Mouse (Mus musculus) layer of hippocampus, postnatal 10 days (tissue): ENCODE measurements around the gene Tex44. TPM values are rescaled to one million over a fixed set of nuclear protein-coding genes. Genes with fewer than 3 reads are reported as not detected.
A peak's percentile ranks its signal among the peaks of the same experiment; 100 is the strongest.

Experiments used
- DNase-seq, 2 experiments: peaks; one replicate each; pipeline ENCODE4 v3.0.0; 2021; ENCODE audit warnings: low spot score in 2 of 2
- long read RNA-seq: library from polyadenylated mRNA; stranded (forward); transcript quantifications from one replicate; pipeline ENCODE4 v2.0.0, GENCODE M21; 2023
- total RNA-seq, 2 experiments: library from RNA; stranded (reverse); gene quantifications; 2 replicates each; pipeline ENCODE4 v1.2.3; 2021

The Tex44 gene
- total RNA-seq: not detected
- long read RNA-seq: 0 reads

- no peak for DNase-seq
Observed at GRCm38 (mm10) chr1:86426128-86426527, at the start of gene Tex44, which contains the start of gene Nmur1. Gene Tex44, plus strand, starts transcription at chr1:86426329. Gene Nmur1, minus strand, starts transcription at chr1:86426228.

- no peak for DNase-seq
Observed at GRCm38 (mm10) chr1:86376354-86376753, 49.8 kb upstream of the Tex44 start.

- DNase-seq: no peak
Observed at GRCm38 (mm10) chr1:86378662-86379061, 47.5 kb upstream of the Tex44 start.

GRCm38 (mm10) chr1:86379161-86379569 lies 47.0 kb upstream of the Tex44 start:
- no peak for DNase-seq

DNA sequence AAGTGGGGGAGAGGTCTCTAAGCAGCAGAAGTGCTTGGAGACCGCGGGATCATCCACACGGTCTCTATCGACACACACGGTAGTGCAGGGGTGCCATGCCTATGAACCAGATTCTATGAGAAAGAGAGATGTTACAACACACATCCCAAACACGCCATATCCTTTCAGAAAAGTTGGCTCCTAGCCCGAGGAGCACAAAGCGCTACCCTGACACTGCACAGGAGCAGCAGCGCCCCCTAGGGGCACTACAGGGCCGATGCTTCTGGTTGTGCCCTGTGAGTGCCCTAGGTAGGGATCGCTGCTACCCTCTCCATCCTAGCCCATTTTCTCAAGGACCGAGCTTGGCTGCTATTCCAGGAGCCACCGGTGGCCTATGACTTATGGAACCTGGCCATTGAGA lies 45.1 kb upstream of the Tex44 start:
- DNase-seq: peak; percentile 44 to 49

DNA sequence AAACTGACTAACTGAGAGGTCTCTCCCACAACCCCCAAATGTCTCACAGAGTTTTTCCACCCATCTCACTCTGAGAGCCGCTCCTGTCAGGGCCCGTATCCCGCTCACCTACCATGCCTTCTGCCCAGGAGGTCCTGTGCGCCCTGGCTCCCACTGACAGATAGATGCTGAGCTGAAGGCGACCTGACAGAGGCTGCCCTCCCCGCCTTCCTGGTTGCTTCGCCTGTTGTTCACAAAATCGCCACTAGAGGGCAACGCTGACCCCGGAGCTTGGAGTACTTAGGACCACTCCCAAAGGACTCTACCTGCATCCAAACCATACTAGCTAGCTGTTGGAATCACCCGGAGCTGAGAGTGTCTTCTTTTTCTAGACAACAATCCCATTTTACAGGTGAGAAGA lies 36.9 kb upstream of the Tex44 start:
- DNase-seq: peak; percentile 83 to 86

DNA sequence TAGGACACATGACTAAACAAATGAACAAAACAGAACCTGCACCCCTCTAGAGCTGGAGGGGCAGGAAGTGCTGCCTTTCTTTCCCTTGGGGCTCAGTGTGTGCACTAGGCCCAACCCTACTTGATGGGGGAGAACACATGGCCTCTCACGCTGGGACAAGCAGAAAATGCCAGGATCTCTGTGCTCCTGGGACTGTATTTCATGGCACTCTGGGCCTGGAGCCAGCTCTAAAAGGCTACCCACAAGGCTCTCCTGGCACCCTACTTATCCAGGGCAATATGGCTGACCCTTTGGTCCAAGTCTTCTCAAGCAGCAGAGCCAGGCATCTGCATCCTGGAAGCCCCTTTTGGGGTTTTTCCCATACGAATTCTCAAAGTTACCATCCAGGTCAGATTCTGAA lies 34.7 kb upstream of the Tex44 start:
- no peak for DNase-seq

GRCm38 (mm10) chr1:86393219-86393618 lies 32.9 kb upstream of the Tex44 start:
- no peak for DNase-seq

DNA sequence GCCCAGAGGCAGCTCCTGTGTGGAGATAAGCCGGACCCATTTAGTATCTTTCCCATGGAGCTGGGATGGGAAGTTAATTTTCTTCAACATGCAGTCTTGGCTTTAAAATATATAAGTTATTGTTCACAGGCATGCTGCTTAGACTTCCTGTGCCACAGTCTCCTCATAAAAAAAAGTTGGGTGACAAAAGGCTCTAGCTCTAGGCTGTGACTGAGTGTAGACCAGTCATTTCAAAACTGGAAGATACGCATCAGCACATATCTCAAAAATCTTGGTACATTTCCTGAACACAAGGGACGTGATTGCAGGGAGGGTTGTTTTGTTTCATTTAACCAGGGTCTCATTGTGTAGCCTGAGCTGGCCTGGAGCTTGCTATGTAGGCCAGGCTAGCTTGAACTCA lies 31.9 kb upstream of the Tex44 start:
- no peak for DNase-seq

- no peak for DNase-seq
Observed at GRCm38 (mm10) chr1:86395897-86396296, 30.2 kb upstream of the Tex44 start.

DNA sequence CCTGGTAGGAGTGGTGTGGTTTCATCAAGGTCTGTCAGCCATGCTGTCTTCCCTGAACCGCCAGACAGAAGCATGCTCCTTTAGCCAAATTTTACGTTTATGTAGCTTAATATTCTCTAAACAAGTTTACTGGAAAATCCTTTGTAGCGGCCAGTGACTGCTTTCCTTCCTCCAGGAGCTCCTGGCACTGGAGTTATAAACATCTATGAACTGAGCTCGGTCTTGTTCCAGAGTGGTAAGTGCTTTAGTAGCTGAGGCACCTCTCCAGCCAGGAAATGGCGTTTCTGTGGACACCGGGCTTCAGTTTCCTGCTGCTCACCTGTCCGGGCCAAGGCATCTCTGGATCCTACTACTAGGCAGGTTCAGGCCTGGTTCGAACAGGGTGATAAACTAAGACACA lies 28.5 kb upstream of the Tex44 start:
- DNase-seq: no peak

GRCm38 (mm10) chr1:86398222-86398621 lies 27.9 kb upstream of the Tex44 start:
- no peak for DNase-seq

- DNase-seq: no peak
Observed at GRCm38 (mm10) chr1:86399322-86399721, 26.8 kb upstream of the Tex44 start.

- no peak for DNase-seq
Observed at GRCm38 (mm10) chr1:86400096-86400754, 25.9 kb upstream of the Tex44 start.

DNA sequence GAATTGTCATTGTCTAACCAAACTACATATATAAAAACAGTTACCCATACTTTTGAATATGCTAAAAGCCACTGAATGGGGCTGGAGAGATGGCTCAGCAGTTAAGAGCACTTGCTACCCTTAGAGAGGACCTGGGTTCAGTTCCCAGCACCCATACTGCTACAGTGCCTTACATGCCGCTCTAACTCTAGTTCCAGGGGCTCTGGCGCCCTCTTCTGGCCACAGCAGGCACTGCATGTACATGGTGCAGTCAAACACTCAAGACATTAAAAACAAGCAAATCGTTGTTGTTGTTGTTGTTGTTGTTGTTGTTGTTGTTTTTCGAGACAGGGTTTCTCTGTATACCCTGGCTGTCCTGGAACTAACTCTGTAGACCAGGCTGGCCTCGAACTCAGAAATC lies 21.3 kb upstream of the Tex44 start:
- DNase-seq: no peak

DNA sequence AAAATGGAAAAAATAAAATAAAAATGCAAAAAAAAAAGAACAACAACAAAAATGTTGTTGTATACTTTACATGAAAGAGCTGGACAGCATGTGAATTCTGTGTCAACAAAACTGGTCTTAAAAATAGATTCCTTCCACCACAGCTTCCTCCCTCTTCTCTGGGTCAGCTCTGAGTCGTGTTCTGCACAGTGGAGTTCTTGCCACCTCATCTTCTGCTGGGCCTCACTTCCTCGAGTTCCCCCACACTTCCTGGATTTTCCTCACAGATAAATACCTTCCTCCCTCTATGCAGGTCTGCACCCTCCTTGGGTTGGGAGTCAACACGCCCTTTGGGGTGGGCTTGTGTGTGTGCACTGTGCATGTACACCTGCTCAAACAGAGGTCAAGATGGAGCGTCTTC lies 19.8 kb upstream of the Tex44 start:
- DNase-seq: no peak

DNA sequence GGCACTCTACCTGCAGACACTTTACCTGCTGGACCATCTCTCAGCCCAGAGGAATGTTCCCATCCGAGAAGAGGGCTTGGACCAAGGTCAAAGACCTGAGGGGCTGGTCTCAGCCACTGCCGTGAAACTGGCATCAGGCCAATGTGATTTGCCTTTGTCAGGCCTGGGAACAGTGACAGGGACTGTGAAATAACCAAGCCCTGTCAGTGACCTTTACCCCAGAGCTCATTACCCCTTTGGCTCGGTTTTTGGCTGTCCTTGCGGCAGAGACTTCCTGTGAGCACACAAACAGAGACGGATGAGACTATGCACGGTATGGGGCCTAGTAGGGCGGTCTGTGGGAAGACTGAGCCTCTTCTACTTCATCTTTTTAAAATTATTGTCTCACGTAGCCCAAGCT lies 19.2 kb upstream of the Tex44 start:
- DNase-seq: no peak

GRCm38 (mm10) chr1:86408515-86408914 lies 17.6 kb upstream of the Tex44 start:
- no peak for DNase-seq

GRCm38 (mm10) chr1:86409476-86409875 lies 16.7 kb upstream of the Tex44 start:
- DNase-seq: no peak

DNA sequence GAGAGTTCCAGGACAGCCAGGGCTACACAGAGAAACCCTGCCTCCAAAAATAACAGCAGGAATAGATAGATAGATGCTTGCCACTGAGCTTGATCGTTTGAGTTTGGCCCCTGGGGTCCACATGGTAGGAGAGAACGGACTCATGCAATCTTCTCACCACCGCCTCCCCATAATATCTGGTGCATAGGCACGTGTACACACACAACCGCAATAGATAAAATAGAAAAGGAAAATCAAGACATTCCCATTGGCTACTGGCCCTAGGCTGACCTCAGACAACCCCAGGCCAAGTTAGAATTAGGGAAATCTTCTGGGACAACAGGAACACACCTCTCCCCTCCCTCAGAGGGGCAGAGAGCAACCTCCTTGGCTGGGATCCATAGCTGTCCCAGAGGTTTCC lies 11.4 kb upstream of the Tex44 start:
- DNase-seq: no peak

DNA sequence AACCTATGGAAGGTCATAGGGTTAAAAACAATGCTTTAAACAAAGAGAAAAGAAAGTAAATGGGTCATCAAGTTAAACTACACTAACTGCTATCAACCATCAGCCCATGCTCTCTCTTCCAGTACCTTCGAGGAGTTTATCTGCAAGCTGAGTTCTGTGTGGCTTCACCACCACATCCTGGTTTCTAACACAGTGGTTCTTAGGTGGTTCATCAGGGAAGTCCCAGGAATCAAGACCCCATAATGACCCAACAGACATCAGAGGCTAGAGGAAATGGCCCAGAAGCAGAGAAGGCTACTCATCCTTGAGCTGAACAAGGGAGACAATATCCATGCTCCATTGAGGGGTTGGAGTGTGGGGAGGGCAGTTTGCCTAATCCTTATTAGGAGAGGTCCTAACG lies 11.0 kb upstream of the Tex44 start:
- DNase-seq: no peak

DNA sequence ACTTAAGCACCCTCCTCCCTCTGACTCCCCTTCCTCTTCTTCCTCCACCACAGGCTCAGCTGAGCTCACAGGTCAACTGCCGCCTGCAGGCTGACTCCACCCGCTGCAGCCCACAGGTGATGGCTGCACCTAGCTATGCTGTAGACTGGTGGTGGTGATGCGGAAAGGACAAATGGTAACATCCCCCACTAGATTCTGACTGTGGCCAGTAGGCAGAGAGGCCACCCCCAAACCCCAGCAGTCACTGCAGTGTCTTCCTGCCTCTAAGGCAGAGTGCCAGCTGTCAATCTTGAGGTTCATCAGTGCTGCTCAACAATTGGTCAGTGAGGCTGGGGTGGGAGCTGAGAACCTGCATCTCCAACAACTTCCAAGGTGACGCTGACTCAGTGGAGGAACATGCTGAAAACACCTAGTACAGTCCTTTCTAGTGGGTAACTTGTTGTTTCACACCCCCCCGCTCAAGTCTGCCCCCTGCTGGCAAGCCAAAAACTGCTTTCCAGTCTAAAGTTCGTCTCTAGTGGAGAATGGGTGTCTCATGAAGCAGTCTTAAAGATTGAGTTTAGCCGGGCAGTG lies 10.4 kb upstream of the Tex44 start:
- no peak for DNase-seq

DNA sequence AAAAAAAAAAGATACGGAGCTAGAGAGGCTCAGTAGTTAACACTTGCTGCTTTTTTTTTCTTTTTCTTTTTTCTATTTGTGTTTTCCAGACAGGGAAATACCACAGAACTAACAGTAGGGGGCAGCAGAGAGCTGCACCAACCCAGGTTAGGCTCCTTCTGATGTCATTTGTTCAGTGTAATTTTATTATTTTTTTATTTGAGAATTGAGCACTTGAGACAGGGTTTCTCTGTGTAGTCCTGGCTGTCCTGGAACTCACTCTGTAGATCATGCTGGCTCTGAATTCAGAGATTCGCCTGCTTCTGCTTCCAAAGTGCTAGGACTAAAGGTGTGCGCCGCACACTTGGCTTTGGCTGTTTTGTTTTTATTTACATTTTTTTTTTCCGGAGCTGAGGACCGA lies 9.8 kb upstream of the Tex44 start:
- no peak for DNase-seq
